Mouse (Mus musculus) T-cell, adult 2 months (primary cell): ENCODE measurements around the gene Zfp800.

Source experiments
- DNase-seq: peaks from one replicate; pipeline ENCODE4 v3.0.0; 2022; ENCODE audit warnings: low spot score

The Zfp800 gene

GRCm38 (mm10) chr6:28397681-28398203, at the start of gene Zfp800:
Gene Zfp800, minus strand, starts transcription at chr6:28398005.
- DNase-seq: peak; percentile 35

- DNase-seq: no peak
Observed at GRCm38 (mm10) chr6:28431538-28431855, 33.7 kb upstream of the Zfp800 start.

GRCm38 (mm10) chr6:28430795-28431537, 33.2 kb upstream of the Zfp800 start:
- DNase-seq: no peak

- no peak for DNase-seq
Observed at GRCm38 (mm10) chr6:28429870-28430269, 32.1 kb upstream of the Zfp800 start.

- DNase-seq: no peak
Observed at GRCm38 (mm10) chr6:28428290-28428689, 30.5 kb upstream of the Zfp800 start, which contains the start of gene Gcc1. Gene Gcc1, minus strand, starts transcription at chr6:28428390.

GRCm38 (mm10) chr6:28427096-28427839, 29.5 kb upstream of the Zfp800 start, which contains the start of gene Fscn3:
Gene Fscn3, plus strand, starts transcription at chr6:28427789.
- DNase-seq: peak; percentile 66

GRCm38 (mm10) chr6:28425019-28425418, 27.2 kb upstream of the Zfp800 start:
- no peak for DNase-seq

GRCm38 (mm10) chr6:28423767-28424695, 26.2 kb upstream of the Zfp800 start:
- peak; percentile 44 for DNase-seq

- peak; percentile 90 for DNase-seq
Observed at GRCm38 (mm10) chr6:28423313-28423712, 25.5 kb upstream of the Zfp800 start, which contains the start of gene Arf5. Gene Arf5, plus strand, starts transcription at chr6:28423560.

- no peak for DNase-seq
Observed at GRCm38 (mm10) chr6:28422651-28423290, 25.0 kb upstream of the Zfp800 start.

- DNase-seq: peak; percentile 97
Observed at GRCm38 (mm10) chr6:28421469-28422000, 23.7 kb upstream of the Zfp800 start.

- no peak for DNase-seq
Observed at GRCm38 (mm10) chr6:28420865-28421264, 23.1 kb upstream of the Zfp800 start.

GRCm38 (mm10) chr6:28420361-28420760, 22.6 kb upstream of the Zfp800 start:
- no peak for DNase-seq

GRCm38 (mm10) chr6:28419673-28420072, 21.9 kb upstream of the Zfp800 start:
- DNase-seq: no peak

- no peak for DNase-seq
Observed at GRCm38 (mm10) chr6:28418449-28418848, 20.6 kb upstream of the Zfp800 start.

- no peak for DNase-seq
Observed at GRCm38 (mm10) chr6:28416981-28417380, 19.2 kb upstream of the Zfp800 start.

GRCm38 (mm10) chr6:28411236-28411635, 13.4 kb upstream of the Zfp800 start:
- no peak for DNase-seq

GRCm38 (mm10) chr6:28410053-28410452, 12.2 kb upstream of the Zfp800 start:
- peak; percentile 48 for DNase-seq

GRCm38 (mm10) chr6:28399791-28400190, 2.0 kb upstream of the Zfp800 start:
- no peak for DNase-seq

- no peak for DNase-seq
Observed at GRCm38 (mm10) chr6:28398726-28399125, 921 bp upstream of the Zfp800 start.

- DNase-seq: no peak
Observed at GRCm38 (mm10) chr6:28396853-28397457, 850 bp downstream of the Zfp800 start.
